Mouse (Mus musculus) c-Kit-positive CD71-positive TER-119-negative erythroid progenitor cells, embryonic 14.5 days (primary cell): ENCODE results near the gene Dlgap1.

ENCODE experiments used
- DNase-seq: peaks from one replicate; pipeline ENCODE4 v3.0.0-alpha.2; 2013; ENCODE audit warnings: low read depth

Gene Dlgap1

DNA sequence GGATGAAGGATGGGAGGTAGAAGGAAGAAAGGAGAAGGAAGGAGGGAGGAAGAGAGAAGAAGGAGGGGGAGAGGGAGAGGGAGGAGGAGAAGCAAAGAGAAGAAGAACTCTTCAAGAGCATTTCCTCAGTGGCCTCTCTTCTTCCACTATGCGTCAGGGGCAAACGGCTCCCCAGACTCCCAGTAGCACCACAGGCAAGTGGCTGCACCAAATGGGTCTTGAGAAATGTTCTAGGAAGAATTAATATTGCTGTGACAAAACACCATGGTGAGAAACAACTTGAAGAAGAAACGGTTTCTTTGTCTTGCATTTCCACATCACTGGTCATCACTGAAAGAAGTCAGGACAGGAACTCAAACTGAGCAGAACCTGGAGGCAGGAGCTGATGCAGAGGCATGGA is 766.5 kb downstream of the Dlgap1 start:
- DNase-seq, result no peak

DNA sequence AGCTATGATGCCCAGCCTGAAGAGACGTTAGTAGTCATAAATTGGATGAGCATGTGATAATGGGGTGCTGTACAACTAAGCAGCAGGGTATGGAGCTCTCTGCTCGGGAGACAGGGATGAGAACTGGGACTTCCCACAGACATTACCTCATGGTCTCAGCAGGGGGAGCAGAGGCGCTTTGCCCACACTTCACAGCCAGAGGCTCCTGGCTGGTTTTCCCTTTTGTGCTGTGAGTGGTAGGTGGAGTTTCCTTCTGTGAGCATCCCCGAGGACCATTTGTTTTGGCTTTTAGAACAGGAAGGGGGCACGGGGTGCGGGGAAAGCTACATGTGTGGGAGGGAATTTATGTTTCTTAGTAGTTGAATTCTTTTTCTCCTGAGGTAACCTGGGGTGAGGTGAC is 768.6 kb downstream of the Dlgap1 start:
- DNase-seq, result no peak

DNA sequence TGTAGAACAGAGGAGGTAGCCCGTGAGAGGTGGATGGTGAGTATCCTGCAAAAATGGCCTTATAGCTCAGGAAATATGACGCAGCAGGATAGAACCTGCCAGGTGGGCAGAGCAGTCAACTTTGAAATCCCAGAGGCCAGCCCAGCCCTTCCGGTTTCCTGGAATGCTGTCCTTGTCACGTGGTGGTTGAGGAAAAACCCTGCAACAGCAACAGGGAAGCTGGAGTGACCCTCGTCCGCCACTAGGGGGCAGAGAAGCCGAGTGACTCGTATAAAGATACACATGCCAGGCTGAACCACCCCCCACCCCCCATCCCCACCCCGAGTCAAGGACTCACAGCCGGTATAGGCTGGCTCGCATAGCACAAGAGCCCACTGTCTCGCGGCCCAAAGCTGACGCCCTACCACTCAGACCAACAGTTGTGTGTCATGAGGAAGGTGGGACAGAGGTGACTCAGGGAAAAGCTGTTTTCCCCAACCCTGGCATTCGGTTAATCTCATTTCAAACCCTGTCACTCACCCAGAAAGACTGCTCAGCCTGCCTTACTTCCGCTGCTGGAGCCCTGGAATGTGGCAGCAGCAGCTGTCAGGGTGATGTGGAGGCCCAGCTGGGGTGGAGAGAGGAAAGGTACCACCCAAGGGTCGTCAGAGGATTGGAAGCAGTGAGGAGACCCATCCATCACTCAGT is 769.4 kb downstream of the Dlgap1 start:
- DNase-seq, result no peak

DNA sequence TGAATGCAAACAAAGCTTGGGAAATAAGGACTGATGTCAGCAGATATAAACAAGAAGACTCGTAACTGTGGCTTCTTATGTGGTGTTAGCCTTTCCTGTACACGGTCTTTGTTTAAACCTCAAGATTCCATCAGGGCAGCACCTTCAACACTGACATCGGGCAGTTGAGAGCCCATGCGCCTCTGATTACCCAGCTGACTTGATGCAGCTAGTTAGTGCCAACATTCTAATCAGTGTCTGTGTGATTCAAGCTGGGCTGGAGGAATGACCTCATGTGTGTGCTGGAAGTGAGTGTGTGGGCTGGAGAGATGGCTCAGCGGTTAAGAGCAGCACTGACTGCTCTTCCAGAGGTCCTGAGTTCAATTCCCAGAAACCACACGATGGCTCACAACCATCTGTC is 770.5 kb downstream of the Dlgap1 start:
- DNase-seq, result no peak

DNA sequence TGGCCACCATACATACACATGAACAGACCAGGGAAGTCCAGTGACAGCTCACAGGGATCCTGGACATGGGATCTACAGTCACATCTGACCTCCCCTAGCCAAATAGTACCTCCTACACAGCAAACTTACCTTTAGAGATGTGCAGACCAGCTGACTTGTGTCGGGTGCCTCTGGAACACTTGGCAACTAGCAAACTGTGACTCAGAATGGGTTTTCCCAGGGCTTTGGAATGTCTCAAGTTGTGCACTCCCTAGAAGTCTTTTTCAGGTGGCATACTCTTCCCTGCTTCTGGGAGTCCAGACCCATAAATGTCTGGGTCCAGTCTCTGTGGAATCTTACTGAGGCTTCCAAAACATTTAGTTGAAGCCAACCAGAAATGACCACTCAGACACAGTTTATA is 772.8 kb downstream of the Dlgap1 start:
- no peak for DNase-seq

DNA sequence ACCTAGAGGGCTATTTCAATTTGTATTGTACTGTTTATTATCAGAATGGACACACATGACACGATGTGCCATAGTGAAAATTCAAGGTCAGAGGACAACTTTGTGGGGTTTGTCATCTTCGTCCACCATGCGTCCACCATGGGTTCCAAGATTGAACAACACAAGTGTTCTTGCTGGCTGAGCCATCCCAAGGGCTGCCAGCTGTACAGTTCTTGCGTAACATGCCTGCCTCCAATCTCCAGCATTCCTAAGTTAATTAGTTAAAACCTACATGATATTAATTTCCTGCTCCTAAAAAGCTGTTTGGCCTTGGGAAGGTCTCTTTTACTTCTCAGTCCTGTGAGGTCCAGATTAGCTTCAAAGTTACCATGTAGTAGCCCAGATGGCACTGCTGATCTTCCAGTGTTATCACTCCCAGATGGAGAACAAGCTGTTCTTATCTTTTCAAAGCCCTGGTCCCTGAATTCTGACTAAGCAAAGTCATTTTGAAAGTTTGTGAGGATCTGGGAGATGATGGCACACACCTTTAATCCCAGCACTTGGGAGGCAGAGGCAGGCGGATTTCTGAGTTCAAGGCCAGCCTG is 775.8 kb downstream of the Dlgap1 start:
- DNase-seq, result peak; percentile 21

DNA sequence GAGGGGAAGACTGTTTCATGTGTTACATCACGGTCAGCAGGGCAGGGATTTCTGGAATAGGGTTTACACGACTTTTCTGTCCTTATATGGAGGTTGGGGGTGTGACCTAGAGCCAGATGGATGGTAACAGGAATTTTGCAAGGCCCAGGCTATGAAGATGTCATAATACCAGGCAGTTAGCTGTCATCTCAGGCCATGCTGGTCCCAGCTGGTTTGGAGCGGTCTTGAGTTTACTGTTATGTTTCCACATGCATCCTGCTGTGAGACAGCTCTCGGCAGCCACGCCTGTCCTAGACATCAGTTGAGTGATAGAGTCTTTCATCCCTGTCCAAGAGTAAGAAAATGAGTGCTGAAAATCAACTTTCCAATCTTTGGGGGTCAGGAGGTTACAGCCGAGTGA is 776.5 kb downstream of the Dlgap1 start:
- DNase-seq, result no peak

DNA sequence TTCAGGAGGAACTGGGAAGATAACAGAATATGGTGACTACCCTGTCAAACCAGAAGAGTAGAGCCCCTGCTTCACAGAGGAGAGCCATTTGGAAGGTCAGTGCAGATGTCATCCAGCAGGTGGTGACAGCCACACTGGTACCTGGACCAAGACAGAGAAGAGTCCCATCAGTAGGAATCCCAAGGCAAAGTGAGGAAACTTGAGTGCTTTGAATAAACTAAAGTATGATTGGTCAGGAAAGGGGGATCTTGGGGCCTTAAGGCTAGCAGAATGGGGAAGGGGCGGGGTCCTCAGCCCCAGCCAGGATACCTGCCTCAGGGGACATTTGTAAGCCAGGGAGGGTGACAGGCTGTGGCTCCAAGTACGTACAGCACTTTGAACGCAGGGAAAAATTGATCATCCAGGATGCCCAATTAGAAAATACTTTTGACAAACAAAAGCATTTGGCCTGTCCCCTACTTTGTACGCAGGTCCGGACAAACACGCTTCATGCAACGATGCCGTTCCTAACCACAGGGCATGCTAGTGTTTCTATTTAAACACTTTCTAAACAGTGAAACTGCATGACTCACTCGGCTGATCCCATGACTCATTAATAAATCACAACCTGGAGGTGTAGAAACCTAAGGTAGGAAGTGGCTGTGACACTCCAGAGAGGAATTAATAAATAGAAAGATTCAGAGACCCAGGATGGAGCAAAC is 777.7 kb downstream of the Dlgap1 start:
- no peak for DNase-seq

DNA sequence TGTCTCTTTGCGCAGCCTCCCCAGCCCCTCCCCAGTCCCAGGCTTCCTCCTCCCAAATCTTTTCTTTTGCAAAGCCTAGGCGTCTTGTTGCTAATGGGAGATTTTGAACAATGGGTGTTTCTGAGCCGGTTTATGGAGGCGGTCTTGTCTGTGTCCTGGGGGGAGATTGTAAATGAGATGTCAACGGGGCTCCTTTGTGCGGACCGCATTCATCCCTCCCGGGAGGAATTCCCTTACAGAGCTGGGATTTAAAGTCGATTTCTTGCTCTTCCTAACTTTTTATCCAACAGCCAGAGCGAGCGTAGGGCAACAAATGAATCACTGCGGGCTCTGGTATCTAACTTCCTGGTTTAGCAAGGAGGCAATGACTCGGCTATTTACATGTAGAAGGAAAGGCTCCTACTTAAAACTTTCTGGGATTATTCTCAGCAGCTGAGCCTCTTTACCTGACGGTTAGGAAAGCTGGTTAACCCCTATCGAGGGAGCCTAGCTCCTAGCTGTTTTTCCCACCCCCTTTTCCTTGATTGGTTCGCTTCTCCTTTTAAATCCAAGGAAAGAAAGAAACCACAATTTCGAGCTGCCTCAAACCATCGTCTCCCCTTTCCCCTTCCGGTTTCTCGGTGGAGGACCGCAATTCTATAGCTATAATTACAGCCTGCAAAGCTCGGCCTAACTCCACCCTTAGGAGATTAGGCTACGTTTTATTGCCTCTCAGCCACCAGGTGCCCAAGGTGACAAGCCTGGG is 779.0 kb downstream of the Dlgap1 start:
- no peak for DNase-seq

DNA sequence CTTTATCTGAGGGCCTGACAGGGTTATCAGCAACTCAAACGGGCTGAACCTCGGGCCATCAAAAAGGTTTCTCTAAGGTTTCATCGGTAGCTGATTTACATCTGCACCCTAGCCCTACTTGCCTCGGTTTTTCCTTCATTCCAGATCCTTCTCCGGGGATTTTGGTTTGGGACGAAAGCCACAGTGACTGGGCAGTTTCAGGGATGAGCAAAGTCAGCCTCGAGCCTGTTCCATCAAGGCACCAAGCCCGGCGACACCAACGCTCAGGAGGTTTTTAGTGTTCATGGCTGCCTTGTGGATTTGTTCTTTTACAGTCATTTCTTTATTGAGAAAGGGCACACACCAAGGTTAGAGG is 779.6 kb downstream of the Dlgap1 start:
- DNase-seq, result no peak

DNA sequence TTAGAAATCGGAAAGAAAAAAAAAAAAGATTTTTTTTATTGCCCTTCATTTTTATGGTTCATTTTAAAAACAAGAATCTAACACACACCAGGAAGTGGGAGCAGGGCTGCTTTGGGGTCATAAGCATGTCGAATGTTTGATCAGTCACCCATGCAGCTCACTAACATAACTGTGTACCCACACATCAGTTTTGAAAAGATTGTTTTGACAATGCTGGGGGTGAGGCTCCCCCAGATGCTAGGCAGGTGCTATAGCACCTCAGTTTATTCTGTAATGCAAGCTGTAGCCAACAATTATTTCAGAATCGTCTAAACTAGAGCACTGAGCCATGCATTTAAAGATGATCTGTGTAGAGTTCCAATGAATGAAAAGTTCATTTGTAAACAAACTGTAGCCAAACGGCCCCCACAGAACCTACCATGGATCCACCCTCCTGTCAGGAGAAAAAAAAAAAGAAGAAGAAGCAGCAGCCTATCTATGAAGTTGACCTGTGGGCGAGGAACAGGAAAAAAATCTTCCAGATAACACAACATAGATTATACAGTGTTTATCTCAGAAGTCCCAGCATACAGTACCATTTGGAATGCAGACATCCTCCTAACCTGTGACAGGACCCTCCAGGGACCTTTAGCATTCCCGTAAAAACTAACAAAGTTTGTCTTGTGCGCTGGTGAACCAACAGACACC is 780.2 kb downstream of the Dlgap1 start:
- DNase-seq, result no peak

DNA sequence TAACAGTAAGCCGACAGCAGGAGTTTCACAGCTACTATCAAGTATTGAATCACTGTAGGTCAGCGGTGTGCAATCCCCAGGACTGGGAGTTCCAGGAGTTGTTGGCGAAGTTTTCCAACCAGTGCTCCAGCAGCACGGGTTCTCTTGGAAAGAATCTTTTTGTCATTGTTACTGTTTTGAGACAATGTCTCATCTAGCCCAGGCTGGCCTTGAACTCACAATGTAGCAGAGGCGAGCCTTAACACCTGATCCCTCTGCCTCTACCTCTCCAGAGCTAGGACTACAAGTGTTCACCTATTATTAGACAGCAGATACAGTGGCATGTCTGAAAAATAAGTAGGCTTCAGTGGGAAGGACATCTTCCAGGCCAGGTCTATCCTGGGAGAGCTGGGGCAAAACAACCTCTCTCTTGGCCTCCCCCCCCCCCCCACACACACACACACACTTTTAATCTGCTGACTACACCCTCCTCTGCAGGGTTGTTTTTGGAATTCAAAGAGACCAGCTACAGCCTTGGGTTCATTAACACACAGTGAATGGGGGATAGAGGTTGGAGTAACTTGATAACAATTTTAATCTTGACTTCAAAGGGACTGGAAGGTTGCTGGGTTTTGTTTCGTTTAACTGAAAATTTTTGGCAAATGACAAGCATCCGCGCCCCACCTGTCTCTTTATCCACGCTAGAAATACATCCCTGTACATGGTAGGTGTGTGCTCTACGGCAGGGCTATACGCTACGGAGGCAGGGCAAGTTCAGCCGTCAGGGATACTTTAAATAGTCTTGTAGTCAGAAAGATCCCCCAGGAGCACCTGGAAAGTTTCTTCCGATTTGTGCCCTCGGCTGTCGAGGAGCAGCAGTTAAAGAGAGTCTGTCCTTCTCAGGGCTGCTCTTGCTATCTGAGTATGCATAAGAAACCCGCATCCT is 781.6 kb downstream of the Dlgap1 start:
- no peak for DNase-seq

DNA sequence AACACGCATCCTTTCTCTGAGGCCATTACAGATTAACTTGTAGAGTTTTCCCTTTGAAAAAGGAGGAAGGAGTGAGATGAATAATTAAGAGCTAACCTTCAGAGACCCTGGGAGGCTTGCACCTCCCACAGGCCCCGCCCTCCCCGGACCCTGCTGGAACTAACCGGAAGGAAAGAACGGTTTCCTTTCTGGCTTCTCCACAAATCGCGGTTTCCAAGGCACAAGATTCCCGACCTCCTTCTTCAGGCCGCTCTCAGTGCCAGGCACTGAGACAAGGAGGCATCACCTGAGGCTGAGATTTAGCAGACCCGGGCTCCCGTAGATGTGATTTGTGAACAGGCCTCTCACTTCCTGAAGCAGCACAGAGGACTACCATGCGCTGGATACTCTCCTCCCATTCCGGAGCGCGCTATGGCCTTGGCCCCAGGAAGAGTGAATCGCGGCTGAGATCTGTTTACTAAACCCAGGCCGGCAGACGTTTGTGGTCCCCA is 782.3 kb downstream of the Dlgap1 start:
- no peak for DNase-seq

DNA sequence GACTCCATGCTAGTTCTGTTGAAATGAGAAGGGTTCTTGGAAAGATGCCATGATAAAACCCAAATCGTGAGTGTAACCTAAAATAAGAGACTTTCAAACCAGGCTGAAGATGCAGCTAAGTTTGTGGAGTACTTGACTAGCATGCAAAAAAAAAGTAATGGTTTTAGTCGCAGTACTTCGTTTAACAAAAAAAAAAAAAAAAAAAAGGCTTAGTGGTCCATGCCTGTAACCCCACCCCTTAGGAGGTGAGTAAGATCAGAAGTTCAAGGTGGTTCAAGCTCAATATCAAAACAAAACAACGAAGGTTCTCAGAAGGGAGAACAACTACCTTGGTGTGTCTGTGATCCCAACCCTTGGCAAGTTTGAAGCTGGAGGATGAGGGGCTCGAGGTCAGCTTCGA is 782.8 kb downstream of the Dlgap1 start:
- no peak for DNase-seq

DNA sequence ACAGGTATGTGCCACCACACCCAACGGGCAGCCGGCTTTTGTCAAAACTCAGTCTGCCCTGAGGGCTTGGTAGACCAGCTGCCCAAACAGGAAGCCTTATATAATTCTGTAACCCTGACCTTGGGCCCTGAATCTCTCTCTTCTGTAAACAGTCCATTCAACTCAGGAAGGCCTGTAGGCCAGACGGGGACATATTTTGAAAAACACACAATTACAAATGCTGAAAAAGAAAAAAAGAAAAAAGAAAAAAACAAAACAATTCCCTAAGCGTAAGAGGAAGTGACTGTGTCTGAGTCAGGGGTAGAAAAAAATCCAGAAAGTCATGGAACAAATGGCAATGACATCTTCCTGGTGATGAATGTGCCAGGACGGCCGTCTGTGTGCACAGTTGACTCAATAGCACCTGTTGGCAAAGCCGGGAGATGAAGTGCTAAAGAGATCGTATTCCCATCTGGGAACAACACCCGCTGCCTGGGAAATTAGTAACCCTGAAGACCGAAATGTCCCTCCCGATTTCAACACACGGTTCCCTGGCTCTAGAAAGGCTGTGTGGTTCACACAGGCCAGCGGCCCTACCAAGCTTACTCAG is 784.7 kb downstream of the Dlgap1 start:
- DNase-seq, result no peak

DNA sequence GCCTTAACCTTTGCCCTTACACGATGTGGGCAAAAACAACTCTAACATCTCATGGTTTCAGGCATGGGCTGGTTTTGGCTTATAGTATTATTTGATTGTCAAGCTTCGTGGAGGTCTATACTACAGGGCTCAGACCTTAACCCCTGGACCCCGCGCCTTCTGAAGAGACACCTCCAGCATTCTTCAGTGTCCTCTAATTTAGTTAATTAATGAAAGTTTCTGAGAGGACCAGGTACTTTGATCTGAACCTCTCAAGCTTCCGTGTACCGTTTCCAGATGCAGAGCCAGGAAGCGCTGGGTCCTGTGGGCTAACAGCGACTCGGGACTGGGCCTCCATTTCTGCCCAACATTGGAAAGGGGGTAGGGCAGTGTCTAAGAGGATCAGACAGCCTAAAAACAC is 785.2 kb downstream of the Dlgap1 start:
- no peak for DNase-seq

DNA sequence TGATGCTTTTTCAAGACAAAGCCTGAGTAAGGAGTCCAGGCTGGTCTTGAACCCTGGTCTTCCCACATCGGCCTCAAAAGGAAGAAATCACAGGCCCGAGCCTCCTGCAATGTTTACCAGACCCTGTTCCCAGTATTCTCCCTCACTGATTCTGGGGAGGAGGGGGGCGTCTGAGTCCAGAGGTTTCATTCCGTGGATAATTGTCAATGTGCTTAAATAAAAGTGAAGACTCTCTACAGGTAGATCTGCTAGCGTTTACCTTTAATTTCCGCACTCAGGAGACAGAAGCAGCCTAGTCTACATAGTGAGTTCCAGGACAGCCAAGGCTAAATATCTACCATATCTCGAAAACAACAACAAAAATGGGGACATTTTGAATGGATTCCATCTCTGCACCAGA is 785.8 kb downstream of the Dlgap1 start:
- DNase-seq, result no peak

DNA sequence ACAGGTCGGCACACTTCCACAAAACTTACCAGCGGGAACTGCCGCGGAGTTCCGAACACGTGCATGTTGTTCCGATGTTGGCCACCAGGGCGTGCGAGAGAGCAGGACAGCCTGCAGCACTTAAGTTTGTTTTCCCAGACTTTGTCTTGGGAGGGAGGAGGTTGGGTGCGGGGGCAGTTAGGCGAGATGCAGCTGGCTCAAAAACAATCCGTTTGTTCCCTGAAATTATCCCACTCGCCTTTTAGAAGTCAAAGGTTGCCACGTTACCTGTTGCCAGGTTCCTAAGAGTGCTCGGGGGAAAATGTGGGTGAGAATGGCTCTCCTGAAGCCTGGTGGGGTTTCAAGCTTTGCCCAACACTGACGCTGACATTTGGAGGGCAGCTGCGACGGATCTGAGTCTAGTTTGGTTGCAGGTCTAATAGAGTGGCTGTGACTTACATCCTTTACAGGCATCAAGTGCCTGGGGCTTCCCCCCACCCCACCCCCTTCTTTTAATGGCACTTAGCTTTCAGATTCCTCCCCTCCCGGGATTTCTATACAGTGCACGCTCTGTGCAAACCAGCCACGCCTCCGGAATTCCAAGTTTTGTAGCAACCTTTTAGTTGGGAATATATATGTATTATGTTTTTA is 786.3 kb downstream of the Dlgap1 start:
- DNase-seq, result peak; percentile 32

DNA sequence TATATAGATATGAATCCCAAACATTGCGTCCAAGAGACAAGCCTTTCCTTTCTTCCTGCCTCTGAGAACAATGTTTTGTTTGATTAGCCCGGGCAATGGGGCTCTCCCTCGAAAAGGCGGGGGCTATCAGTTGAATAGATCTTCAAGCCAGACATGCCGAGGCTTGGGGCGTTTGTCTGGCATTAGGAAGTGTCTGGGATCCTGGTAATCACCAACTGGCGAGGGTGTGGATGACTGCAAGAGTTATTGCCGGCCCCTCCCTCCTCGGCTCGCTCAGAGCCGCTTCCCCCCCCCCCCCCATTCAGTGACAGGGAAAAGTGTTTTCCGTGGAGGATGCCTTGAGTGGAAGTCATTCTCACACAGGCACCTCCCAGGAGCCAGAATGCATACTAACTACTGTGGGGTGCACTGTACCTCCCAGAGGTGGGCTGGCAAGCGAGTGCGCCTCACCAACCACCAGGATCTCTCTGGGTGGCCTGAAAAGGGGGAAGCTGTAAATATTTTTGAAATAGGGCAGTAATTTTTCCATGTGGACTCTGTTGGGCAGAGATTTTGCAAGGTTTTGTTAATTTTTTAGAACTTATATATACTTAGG is 786.9 kb downstream of the Dlgap1 start:
- no peak for DNase-seq

DNA sequence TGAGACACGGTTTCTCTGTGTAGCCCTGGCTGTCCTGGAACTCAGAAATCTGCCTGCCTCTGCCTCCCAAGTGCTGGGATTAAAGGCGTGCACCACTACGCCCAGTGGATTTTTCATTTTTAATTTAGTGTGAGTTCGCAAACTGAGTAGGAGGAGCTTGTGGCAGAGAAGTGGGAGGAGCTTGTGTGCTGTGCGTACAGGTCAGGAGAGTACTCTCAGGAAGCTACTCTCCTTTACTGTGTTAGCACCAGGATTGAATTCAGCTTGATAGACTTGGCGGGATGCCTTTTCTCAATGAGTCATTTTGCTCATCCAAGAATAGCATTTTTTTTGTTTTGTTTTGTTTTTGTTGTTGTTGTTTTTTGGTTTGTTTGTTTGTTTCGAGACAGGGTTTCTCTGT is 793.1 kb downstream of the Dlgap1 start:
- DNase-seq, result no peak
